Mouse (Mus musculus) thymus, adult 2 months (tissue): ENCODE results near the gene Rgs10.

Source experiments
- CTCF ChIP-seq: fragments of 200-500 bp; IDR thresholded peaks from 2 replicates; pipeline ENCODE4 v1.5.1; 2012; ENCODE audit warnings: mild to moderate bottlenecking, control low read depth, low read length, moderate library complexity, borderline replicate concordance; ENCODE audit not compliant: control insufficient read depth, poor library complexity, insufficient read depth; ENCODE audit errors: extremely low read depth
- POLR2A ChIP-seq: fragments of 200-500 bp; IDR thresholded peaks from 2 replicates; pipeline ENCODE4 v1.6.1; 2012; ENCODE audit warnings: mild to moderate bottlenecking, low read length, control low read depth, moderate library complexity; ENCODE audit not compliant: control insufficient read depth, poor library complexity, insufficient read depth; ENCODE audit errors: extremely low read depth

DNA sequence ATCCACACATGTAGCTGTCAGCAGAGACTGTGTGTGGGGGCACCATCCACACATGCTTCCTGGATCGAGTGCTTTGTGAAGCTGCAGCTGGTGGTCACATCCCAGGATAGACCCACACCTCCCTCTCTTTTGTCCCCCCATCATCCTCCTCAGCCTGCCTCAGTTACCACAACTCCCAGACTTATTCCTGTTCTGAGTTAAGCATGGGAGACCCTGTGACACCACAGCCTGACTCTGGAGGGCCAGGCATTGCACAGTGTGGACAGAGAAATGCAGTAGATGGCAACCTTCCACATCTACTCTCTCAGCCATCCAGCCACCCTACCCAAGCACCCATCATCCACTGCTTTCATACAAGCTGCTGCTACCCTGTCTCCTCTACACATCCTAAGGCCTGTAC, 93.6 kb downstream of the Rgs10 start:
- TF ChIP-seq POLR2A (no peak), CTCF (no peak)
